Mouse (Mus musculus) skeletal muscle tissue, adult 2 months (tissue): ENCODE data around the gene Dnaja4.

Source experiments
- DNase-seq: peaks from one replicate; pipeline ENCODE4 v3.0.0-alpha.2; 2012; ENCODE audit warnings: low read depth, low spot score

The Dnaja4 gene

GRCm38 (mm10) chr9:54751684-54752083 lies 53.0 kb downstream of the Dnaja4 start:
- no peak for DNase-seq

DNA sequence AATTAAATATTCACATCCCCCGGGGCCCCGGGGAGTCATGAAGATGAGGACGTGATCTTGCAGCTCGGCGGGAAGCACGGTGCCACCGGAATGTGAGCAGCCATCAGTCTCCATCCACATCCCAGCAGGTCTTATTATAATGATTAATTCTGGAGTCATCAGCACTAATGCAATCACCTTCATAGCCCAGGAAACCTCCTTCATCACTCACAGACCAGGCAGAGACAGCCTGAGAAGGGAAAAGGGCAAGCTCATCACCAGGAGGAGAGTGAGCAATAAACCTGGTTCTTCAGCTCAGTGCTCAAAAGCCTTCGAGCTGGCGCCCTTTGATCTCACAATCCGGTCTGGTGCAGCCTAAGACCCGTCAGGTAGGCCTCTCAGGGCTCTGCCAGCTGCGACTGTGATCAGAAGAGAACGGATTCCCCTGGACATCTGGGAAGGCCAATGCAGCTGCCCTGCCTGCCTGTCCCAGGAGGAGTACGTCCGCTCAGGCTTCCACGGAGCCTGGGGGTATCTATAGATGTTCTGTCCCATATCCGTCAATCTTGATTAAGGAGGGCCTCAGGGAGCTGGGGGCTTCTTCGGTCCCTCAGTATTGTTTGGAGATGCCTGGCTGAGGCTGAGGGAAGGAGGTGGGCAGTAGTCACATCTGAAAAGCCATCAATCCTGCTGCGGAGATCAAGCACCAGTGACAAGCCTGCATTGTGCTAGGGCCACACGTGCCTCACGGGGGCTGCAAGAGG lies 53.7 kb downstream of the Dnaja4 start:
- no peak for DNase-seq

DNA sequence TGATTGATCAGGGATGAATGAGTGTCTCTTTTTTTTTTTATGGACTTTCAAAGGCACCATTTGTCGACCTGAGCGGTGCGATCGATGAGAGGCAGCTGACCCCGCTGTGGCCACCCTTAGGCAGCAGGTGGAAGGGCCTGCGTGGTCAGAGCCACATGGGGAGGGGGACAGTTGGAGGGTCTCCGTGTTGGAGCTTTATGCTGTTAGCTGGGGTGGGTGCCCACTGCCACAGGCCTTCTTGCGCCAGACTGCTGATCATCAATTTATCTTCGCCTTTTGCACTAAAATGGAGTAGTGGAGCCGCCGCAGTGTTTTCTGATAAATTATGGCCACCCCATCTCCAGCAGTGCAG lies 54.2 kb downstream of the Dnaja4 start:
- DNase-seq = no peak

- DNase-seq = no peak
Observed at GRCm38 (mm10) chr9:54759592-54759991, 60.9 kb downstream of the Dnaja4 start.

GRCm38 (mm10) chr9:54764091-54764490 lies 65.4 kb downstream of the Dnaja4 start:
- no peak for DNase-seq

DNA sequence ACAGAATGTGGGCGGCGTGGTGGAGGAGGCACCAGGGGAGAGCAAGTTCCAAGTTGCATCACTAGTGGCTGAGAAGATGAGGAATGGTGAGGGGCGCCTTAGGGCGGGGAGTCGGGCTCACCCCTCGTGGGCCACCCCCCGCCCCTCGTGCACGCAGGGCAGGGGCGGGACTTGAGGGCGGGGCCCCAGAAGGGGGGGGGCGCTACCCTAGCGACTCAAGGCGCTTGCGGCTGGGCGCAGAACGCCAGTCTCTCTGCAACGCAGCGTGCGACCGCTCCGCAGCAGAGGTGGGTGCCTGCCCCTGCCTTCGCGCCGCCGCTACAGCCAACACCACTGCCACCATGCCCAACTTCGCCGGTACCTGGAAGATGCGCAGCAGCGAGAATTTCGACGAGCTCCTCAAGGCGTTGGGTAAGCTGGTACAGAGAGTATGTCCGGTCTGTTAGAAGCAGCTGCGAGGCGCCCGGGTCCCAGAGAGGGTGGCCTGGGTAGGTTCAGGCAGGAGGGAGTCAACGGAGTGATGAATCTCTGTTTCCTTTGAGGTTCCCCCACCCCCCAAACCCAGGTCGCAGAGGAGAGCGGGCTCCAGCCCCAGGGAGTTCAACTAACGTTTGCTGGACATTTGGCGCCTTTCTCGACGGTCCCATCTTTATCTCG lies 66.0 kb downstream of the Dnaja4 start, which contains the start of gene Crabp1:
Gene Crabp1 (plus strand): TSS at position 188 of the 657 bp plus-strand sequence.
- no peak for DNase-seq

- no peak for DNase-seq
Observed at GRCm38 (mm10) chr9:54765336-54766085, 66.8 kb downstream of the Dnaja4 start.
